Mouse (Mus musculus) kidney, postnatal 0 days (tissue): ENCODE results near the gene Gamt. TPM values are rescaled to one million over a fixed set of nuclear protein-coding genes. Genes with fewer than 3 reads are reported as not detected.

Experiments used
- ATAC-seq: fragments of 200-750 bp; cut with Nextera tagmentation; replicated peaks from 2 replicates; pipeline ENCODE4 v1.8.0; 2017; ENCODE audit warnings: low read depth, moderate number of reproducible peaks, moderate TSS enrichment, moderate library complexity; ENCODE audit not compliant: low FRiP score
- DNase-seq: peaks from one replicate; pipeline ENCODE4 v3.0.0-alpha.2; 2016; ENCODE audit warnings: low spot score
- H3K27ac ChIP-seq: fragments of 300-500 bp; sonication (generic); 2 replicates; pipeline ENCODE4 v1.5.1; 2014; ENCODE audit warnings: mild to moderate bottlenecking
- H3K27me3 ChIP-seq: fragments of 300-500 bp; sonication (generic); 2 replicates; pipeline ENCODE4 v1.6.1; 2014; ENCODE audit warnings: low read length, mixed read lengths; ENCODE audit not compliant: insufficient read depth
- H3K36me3 ChIP-seq: fragments of 300-500 bp; sonication (generic); 2 replicates; pipeline ENCODE4 v1.6.1; 2014; ENCODE audit warnings: low read length, mixed read lengths; ENCODE audit not compliant: insufficient read depth
- H3K4me1 ChIP-seq: fragments of 300-500 bp; sonication (generic); replicated peaks from 2 replicates; pipeline ENCODE4 v1.6.1; 2014; ENCODE audit warnings: antibody characterized with exemption, low read length, mixed read lengths; ENCODE audit not compliant: insufficient read depth
- H3K4me2 ChIP-seq: fragments of 300-500 bp; sonication (generic); 2 replicates; pipeline ENCODE4 v1.6.1; 2014; ENCODE audit warnings: mild to moderate bottlenecking, low read length, moderate library complexity, mixed read lengths
- H3K4me3 ChIP-seq: fragments of 300-500 bp; sonication (generic); replicated peaks from 2 replicates; pipeline ENCODE4 v1.5.1; 2014; ENCODE audit warnings: low read depth, low read length
- H3K9ac ChIP-seq: fragments of 300-500 bp; sonication (generic); 2 replicates; pipeline ENCODE4 v1.6.1; 2014; ENCODE audit warnings: low read depth, low read length
- H3K9me3 ChIP-seq: fragments of 300-500 bp; sonication (generic); replicated peaks from 2 replicates; pipeline ENCODE4 v1.6.1; 2016; ENCODE audit warnings: low read length, inconsistent platforms, mixed read lengths
- CTCF ChIP-seq: IDR thresholded peaks from 2 replicates; pipeline ENCODE4 v1.5.1; 2016; ENCODE audit warnings: antibody characterized with exemption, low read depth, mild to moderate bottlenecking, moderate library complexity
- WGBS: fragments of 180-500 bp; shearing (Covaris S2); extraction: QIAGEN DNeasy Blood & Tissue Kit; methylation state at CpG from one replicate; pipeline ENCODE4 v1.1.7; 2014; 5-methylcytosine and 5-hydroxymethylcytosine counted together
- polyA plus RNA-seq: library from polyadenylated mRNA; unstranded; fragments of >200 nt; fragmentation: Nextera tagmentation; extraction: Ambion mirVana; gene quantifications from 2 replicates; pipeline ENCODE4 v1.2.1, GENCODE M21; 2015

The Gamt gene
- polyA plus RNA-seq, 1 experiment from 2014 or later: 25.5 TPM

DNA sequence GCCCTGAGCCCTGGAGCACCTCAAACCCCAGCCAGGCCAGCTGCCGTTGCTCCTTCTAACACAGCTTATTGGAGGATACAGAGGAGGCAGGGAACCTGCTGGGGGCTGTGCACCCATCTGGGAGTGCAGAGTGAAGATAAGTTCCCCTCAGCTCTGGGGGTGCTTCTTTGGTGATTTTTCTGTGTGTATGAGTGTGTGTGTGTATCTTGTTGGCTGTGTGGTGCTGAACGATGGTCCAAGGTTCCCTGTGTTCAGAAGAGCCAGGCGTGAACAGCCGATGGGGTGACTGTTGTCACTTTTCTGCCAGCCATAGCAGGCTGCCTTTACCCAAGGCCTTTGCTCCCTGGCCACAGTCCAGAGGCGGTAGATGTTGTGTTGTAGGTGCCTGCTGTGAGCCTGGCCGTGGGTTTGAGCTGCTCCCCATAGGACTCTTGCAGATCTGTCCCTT lies 9.9 kb upstream of the Gamt start:
- Histone ChIP-seq H3K4me3 (no peak overlapping the region), H3K9ac (no peak overlapping the region), H3K27me3 (no peaks in the 10 kb centered on the region), H3K9me3 (no peaks in the 10 kb centered on the region), H3K36me3 (peaks cover 14% of the 10 kb centered on the region; the same call in 1 of the 2 replicates), H3K27ac (no peak overlapping the region), H3K4me2 (no peak overlapping the region), H3K4me1 (peaks cover 23% of the 10 kb centered on the region)
- TF ChIP-seq CTCF: no peak
- DNase-seq: no peak
- WGBS: 71% methylated on average over 6 of the region's 6 CpGs
- peak; percentile 37; the same call in 1 of the 2 replicates for ATAC-seq

DNA sequence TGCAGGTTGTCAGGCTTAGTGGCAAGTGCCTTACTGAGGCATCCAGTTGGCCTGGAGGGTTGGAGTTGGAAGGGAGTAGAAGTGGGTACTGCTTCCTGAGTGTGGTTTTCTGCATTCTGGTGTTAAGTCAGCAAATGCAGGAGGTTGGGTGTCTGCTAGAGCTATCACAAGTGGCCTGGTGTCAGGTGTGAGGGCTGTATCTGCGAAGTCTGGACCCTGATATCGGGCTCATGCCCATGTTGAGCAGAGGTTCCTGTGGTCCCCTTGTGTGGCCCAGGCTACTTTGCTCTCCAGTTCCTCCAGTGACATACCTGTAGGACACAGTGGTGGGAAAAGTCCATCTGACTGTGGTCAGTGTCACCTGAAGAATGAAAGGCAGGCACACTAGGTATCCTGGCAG lies 9.3 kb upstream of the Gamt start:
- no peak for DNase-seq
- Histone ChIP-seq H3K9me3 (no peaks in the 10 kb centered on the region), H3K4me2 (no peak overlapping the region), H3K27me3 (no peaks in the 10 kb centered on the region), H3K36me3 (peaks cover 14% of the 10 kb centered on the region; the same call in 1 of the 2 replicates), H3K9ac (no peak overlapping the region), H3K4me3 (no peak overlapping the region), H3K4me1 (peaks cover 23% of the 10 kb centered on the region), H3K27ac (no peak overlapping the region)
- TF ChIP-seq CTCF: no peak
- no peak for ATAC-seq
- 93% methylated on average over 2 of the region's 2 CpGs for WGBS

GRCm38 (mm10) chr10:80265149-80265486 lies 4.3 kb upstream of the Gamt start:
- Histone ChIP-seq H3K4me2 (peak overlapping the region; percentile 80), H3K27ac (peak overlapping the region; percentile 69), H3K4me1 (peaks cover 19% of the 10 kb centered on the region), H3K9ac (peak overlapping the region; percentile 87), H3K36me3 (0 out of 2 replicates have a peak, but pooled peaks cover 3% of the 10 kb centered on the region), H3K4me3 (peak overlapping the region; percentile 87), H3K27me3 (no peaks in the 10 kb centered on the region), H3K9me3 (no peaks in the 10 kb centered on the region)
- DNase-seq (no peak), ATAC-seq (no peak)
- no peak for TF ChIP-seq CTCF
- under 1% methylated on average over 18 of the region's 18 CpGs for WGBS

- no peak for TF ChIP-seq CTCF
- Histone ChIP-seq H3K27ac (peak overlapping the region; percentile 69), H3K9ac (peak overlapping the region; percentile 87), H3K4me1 (peaks cover 25% of the 10 kb centered on the region), H3K9me3 (no peaks in the 10 kb centered on the region), H3K36me3 (0 out of 2 replicates have a peak, but pooled peaks cover 3% of the 10 kb centered on the region), H3K4me2 (peak overlapping the region; percentile 80), H3K4me3 (peak overlapping the region; percentile 87), H3K27me3 (no peaks in the 10 kb centered on the region)
- WGBS: under 1% methylated on average over 78 of the region's 81 CpGs
- peak; percentile 37 for ATAC-seq
- peak; percentile 100 for DNase-seq
Measured at GRCm38 (mm10) chr10:80264341-80265148, 3.7 kb upstream of the Gamt start.

GRCm38 (mm10) chr10:80262776-80263365 lies 2.1 kb upstream of the Gamt start:
- ATAC-seq (no peak), DNase-seq (no peak)
- peaks cover 29% of the 10 kb centered on the region for H3K4me1 ChIP-seq
- TF ChIP-seq CTCF: no peak
- H3K27me3 ChIP-seq: no peaks in the 10 kb centered on the region
- no peak overlapping the region for H3K9ac ChIP-seq
- H3K9me3 ChIP-seq: no peaks in the 10 kb centered on the region
- 0 out of 2 replicates have a peak, but pooled peaks cover 12% of the 10 kb centered on the region for H3K36me3 ChIP-seq
- H3K4me2 ChIP-seq: 0 out of 2 replicates have a peak overlapping the region, but pooled peaks have one; percentile 81
- H3K27ac ChIP-seq: no peak overlapping the region
- WGBS: 90% methylated on average over 10 of the region's 10 CpGs
- no peak overlapping the region for H3K4me3 ChIP-seq

- ATAC-seq (no peak), DNase-seq (no peak)
- Histone ChIP-seq H3K9me3 (no peaks in the 10 kb centered on the region), H3K9ac (no peak overlapping the region), H3K27me3 (no peaks in the 10 kb centered on the region), H3K4me3 (peak overlapping the region; percentile 43; the same call in 1 of the 2 replicates), H3K36me3 (0 out of 2 replicates have a peak, but pooled peaks cover 12% of the 10 kb centered on the region), H3K4me1 (peaks cover 23% of the 10 kb centered on the region), H3K4me2 (peak overlapping the region; percentile 81), H3K27ac (peak overlapping the region; percentile 97)
- no peak for TF ChIP-seq CTCF
- 72% methylated on average over 12 of the region's 12 CpGs for WGBS
Measured at GRCm38 (mm10) chr10:80262169-80262568, 1.4 kb upstream of the Gamt start.
